Mouse (Mus musculus) mouse embryonic stem cell (cell line): Measurements from ENCODE around the gene Atat1.

Experiments
- in situ Hi-C, 2 experiments: fragments of 300-500 bp; cut with MboI; formaldehyde crosslinking; loops; 1 replicate in 1 of 2; 3 replicates in 1 of 2; pipeline ENCODE4 v1.14.3; 2019 to 2020; ENCODE audit warnings: low sequenced_read_pairs in 2 of 2, low pct_unique_long_range_greater_than_20kb in 1 of 2, mixed read lengths in 1 of 2; ENCODE audit not compliant: unreplicated experiment in 1 of 2

The Atat1 gene

GRCm38 (mm10) chr17:35864832-35865353 lies 45.0 kb downstream of the Atat1 start:
- in situ Hi-C loops = loop anchor here in 1 of 2 experiments (5.0 kb wide), 1 partner anchor 38 kb away; no protein-coding TSS in a partner anchor

GRCm38 (mm10) chr17:35861198-35861857 lies 48.5 kb downstream of the Atat1 start, which contains the start of gene Nrm:
TSS of gene Nrm (plus strand) at chr17:35861318.
- in situ Hi-C loops = no loop called here

- in situ Hi-C loops = no loop called here
Observed at GRCm38 (mm10) chr17:35860831-35861197, 49.1 kb downstream of the Atat1 start.

GRCm38 (mm10) chr17:35859835-35860234 lies 50.0 kb downstream of the Atat1 start:
- in situ Hi-C loops = no loop called here

- in situ Hi-C loops = no loop called here
Observed at GRCm38 (mm10) chr17:35859371-35859770, 50.5 kb downstream of the Atat1 start.

GRCm38 (mm10) chr17:35850974-35851373 lies 58.9 kb downstream of the Atat1 start:
- in situ Hi-C loops = no loop called here

- in situ Hi-C loops = no loop called here
Observed at GRCm38 (mm10) chr17:35848112-35848511, 61.8 kb downstream of the Atat1 start.
